Mouse (Mus musculus) heart, postnatal 4 days (tissue): ENCODE measurements at regions not wholly inside any gene's neighbourhood (a gene's known extent, or its start where the extent isn't known, plus 50 kb on each side); places are given as distances from the start of the nearest gene placed in this dataset.
"Not testable (repeated sequence)": the region's sequence is repeated elsewhere in the genome, so short reads cannot be mapped to it uniquely, and the experiment has no call there.

Experiments used
- DNase-seq: peaks from one replicate; pipeline ENCODE4 v3.0.0; 2021

DNA sequence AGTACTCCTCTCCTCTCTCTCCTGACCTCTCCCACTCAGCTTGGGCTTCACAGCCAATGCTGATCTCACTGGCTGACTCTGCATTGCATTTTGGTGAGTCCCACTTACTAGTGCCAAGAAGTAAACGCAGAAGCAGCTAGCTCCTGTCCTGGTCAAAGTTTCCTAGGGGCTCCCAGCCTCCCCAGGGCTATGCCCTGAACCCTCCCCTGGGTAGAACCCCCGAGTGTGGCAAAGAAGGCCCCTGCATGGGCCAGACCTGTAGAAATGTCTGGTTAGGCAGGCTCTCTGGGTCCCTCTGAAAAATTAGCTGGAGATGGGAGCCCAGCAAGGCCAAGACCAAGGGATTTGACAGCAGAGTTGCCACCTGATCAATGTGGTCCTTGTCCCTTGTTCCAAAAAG, 454.3 kb downstream of the Gm10330 start:
- DNase-seq = not testable (repeated sequence)

DNA sequence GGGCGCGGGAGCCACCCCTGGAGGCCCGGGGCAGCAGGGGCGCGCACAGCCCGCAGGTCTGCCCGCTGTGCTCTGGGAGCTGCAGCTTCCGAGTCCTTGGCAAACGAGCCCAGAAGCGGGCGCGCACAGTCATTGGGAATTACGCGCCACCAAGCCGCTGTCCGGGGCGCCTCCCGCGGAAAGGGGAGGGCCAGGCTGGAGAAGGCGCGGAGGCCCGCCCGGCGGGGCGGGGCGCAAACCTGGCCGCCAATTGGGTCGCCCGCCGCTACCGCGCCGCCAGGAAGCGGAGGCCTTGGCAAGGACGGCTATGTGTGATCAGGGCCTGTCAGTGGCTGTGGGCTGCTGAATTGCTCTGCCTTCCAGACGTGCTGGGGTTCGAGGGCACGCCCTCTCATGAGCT, 464.9 kb downstream of the Gm10330 start:
- DNase-seq = peak; percentile 10
